Mouse (Mus musculus) kidney, embryonic 15.5 days (tissue): ENCODE results near the gene Kmt5a. TPM values are rescaled to one million over a fixed set of nuclear protein-coding genes. Genes with fewer than 3 reads are reported as not detected.

Experiments used
- ATAC-seq: fragments of 200-750 bp; cut with Nextera tagmentation; replicated peaks from 2 replicates; pipeline ENCODE4 v1.8.0; 2017; ENCODE audit warnings: moderate TSS enrichment; ENCODE audit not compliant: low FRiP score
- H3K27ac ChIP-seq: fragments of 300-500 bp; sonication (generic); 2 replicates; pipeline ENCODE4 v1.5.1; 2015; ENCODE audit warnings: mild to moderate bottlenecking, inconsistent platforms
- H3K27me3 ChIP-seq: fragments of 300-500 bp; sonication (generic); 2 replicates; pipeline ENCODE4 v1.6.1; 2015; ENCODE audit warnings: inconsistent platforms
- H3K36me3 ChIP-seq: fragments of 300-500 bp; sonication (generic); 2 replicates; pipeline ENCODE4 v1.6.1; 2015; ENCODE audit warnings: inconsistent platforms
- H3K4me1 ChIP-seq: fragments of 300-500 bp; sonication (generic); 2 replicates; pipeline ENCODE4 v1.6.1; 2015; ENCODE audit warnings: inconsistent platforms
- H3K4me2 ChIP-seq: fragments of 300-500 bp; sonication (generic); 2 replicates; pipeline ENCODE4 v1.6.1; 2015; ENCODE audit warnings: moderate library complexity, mild to moderate bottlenecking, inconsistent platforms
- H3K4me3 ChIP-seq: fragments of 300-500 bp; sonication (generic); replicated peaks from 2 replicates; pipeline ENCODE4 v1.5.1; 2015; ENCODE audit warnings: mild to moderate bottlenecking, inconsistent platforms
- H3K9ac ChIP-seq: fragments of 300-500 bp; sonication (generic); 2 replicates; pipeline ENCODE4 v1.6.1; 2015; ENCODE audit warnings: mild to moderate bottlenecking, inconsistent platforms
- H3K9me3 ChIP-seq: fragments of 300-500 bp; sonication (generic); replicated peaks from 2 replicates; pipeline ENCODE4 v1.6.1; 2016; ENCODE audit warnings: inconsistent platforms
- WGBS: fragments of 180-500 bp; shearing (Covaris S2); methylation state at CpG from one replicate; pipeline ENCODE4 v1.1.7; 2015; ENCODE audit warnings: mixed read lengths; 5-methylcytosine and 5-hydroxymethylcytosine counted together
- polyA plus RNA-seq: library from polyadenylated mRNA; unstranded; fragments of >200 nt; fragmentation: Nextera tagmentation; extraction: Ambion mirVana; gene quantifications from 2 replicates; pipeline ENCODE4 v1.2.1, GENCODE M21; 2015

Gene Kmt5a
- polyA plus RNA-seq, result 45.5 and 49.9 TPM in 2 replicates

DNA sequence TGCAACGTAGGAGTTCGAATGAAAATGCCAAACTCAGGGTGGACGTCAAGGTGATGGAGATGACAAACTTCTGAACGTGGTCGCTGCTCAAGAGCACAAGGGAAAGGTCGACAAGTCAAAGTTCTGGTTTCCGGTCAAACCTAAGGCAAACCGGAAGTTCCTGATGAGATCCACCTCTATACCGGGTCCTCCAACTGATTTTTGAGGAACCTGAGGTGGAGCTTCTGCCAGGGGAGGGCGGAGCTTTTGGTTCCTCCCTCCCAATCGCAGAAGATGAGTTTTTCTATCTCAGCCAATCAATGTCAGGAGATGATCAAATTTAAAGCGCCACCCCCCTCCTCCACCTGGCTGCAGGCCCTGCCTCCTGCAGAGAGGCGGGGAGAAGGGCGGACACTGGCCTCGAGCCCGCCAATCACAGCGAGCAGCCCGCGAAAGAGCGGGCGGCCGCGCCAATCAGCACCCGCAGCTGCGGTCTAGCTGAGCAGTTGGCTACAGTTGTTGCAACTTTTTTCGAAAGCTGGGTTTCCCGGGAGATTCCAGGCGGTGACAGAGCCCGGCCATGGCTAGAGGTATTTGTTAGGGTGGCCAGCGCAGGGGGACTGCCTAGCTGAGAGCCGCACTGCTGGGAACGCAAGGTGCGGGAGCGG, at the start of gene Kmt5a:
Gene Kmt5a, plus strand, starts transcription at position 484 of the 647 bp plus-strand sequence.
- under 1% methylated on average over 34 of the region's 34 CpGs for WGBS
- H3K9ac ChIP-seq, result peak within 1 kb of the TSS; percentile 79
- H3K27ac ChIP-seq, result peak within 1 kb of the TSS; percentile 98
- H3K9me3 ChIP-seq, result no peaks in the 10 kb centered on the region
- H3K4me1 ChIP-seq, result peaks cover 22% of the 10 kb centered on the region
- peak within 1 kb of the TSS; percentile 97 for H3K4me2 ChIP-seq
- peak; percentile 98 for ATAC-seq
- H3K36me3 ChIP-seq, result no peaks in the 10 kb centered on the region
- no peaks in the 10 kb centered on the region for H3K27me3 ChIP-seq
- H3K4me3 ChIP-seq, result peak within 1 kb of the TSS; percentile 87

- Histone ChIP-seq H3K4me3 (no peak overlapping the region), H3K9ac (no peak overlapping the region), H3K27me3 (no peaks in the 10 kb centered on the region), H3K9me3 (no peaks in the 10 kb centered on the region), H3K4me1 (no peaks in the 10 kb centered on the region), H3K36me3 (peaks cover 93% of the 10 kb centered on the region), H3K4me2 (no peak overlapping the region), H3K27ac (no peak overlapping the region)
- ATAC-seq, result no peak
- WGBS, result 96% methylated on average over 4 of the region's 4 CpGs
Observed at GRCm38 (mm10) chr5:124392412-124392811, 47.3 kb upstream of the Kmt5a start.

DNA sequence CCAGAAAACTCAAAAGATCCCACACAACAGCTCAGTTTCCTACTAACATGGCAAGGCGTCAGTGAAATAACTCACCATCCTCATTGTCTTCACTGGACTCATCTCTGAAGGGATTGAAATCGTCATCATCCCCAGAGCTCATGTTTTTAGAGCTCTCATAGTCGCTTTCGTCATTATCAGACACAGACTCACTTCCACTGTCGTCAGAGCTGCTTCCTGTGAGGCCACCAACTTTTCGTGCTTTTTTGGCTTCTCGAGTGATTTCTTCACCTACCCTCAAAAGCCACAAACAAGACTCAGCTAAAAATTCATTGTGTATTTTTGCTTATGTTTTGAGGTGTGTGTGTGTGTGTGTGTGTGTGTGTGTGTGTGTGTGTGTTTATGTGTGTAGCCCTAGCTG, 46.0 kb upstream of the Kmt5a start:
- no peak for ATAC-seq
- H3K27ac ChIP-seq, result no peak overlapping the region
- no peak overlapping the region for H3K4me2 ChIP-seq
- H3K27me3 ChIP-seq, result no peaks in the 10 kb centered on the region
- WGBS, result 93% methylated on average over 7 of the region's 7 CpGs
- H3K4me1 ChIP-seq, result no peaks in the 10 kb centered on the region
- H3K9ac ChIP-seq, result no peak overlapping the region
- peaks cover 92% of the 10 kb centered on the region for H3K36me3 ChIP-seq
- no peak overlapping the region for H3K4me3 ChIP-seq
- H3K9me3 ChIP-seq, result no peaks in the 10 kb centered on the region

GRCm38 (mm10) chr5:124410808-124411207, 28.9 kb upstream of the Kmt5a start:
- H3K27ac ChIP-seq, result no peak overlapping the region
- no peak overlapping the region for H3K4me2 ChIP-seq
- H3K4me1 ChIP-seq, result no peaks in the 10 kb centered on the region
- WGBS, result 82% methylated on average over 3 of the region's 3 CpGs
- ATAC-seq, result no peak
- H3K9ac ChIP-seq, result no peak overlapping the region
- H3K4me3 ChIP-seq, result no peak overlapping the region
- H3K9me3 ChIP-seq, result no peaks in the 10 kb centered on the region
- H3K36me3 ChIP-seq, result peaks cover 81% of the 10 kb centered on the region
- H3K27me3 ChIP-seq, result no peaks in the 10 kb centered on the region

DNA sequence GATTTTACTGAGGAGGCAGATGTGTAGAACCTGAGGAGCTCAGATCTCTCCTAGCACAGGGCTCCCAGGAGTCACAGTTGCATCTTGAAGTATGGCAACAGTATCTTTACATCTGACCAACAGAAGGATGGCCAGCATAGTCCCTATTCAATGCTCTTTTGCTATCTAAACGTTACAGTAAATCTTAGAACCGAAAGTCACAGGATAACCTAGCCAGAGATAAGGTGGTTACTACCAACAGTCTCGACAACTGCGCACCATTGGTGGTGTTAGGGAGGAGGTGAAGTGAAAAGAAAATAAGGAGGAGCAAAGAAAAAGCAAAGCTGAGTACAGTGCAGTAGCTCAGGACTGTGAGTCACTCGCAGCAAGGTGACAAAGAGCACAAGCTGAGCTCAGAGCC, 27.6 kb upstream of the Kmt5a start:
- Histone ChIP-seq H3K4me3 (no peak overlapping the region), H3K27me3 (no peaks in the 10 kb centered on the region), H3K4me2 (no peak overlapping the region), H3K36me3 (peaks cover 69% of the 10 kb centered on the region), H3K9me3 (no peaks in the 10 kb centered on the region), H3K27ac (no peak overlapping the region), H3K4me1 (no peaks in the 10 kb centered on the region), H3K9ac (no peak overlapping the region)
- no peak for ATAC-seq
- whole genome bisulfite sequencing, result 89% methylated on average over 5 of the region's 5 CpGs

GRCm38 (mm10) chr5:124418903-124419302, 20.8 kb upstream of the Kmt5a start:
- no peak for ATAC-seq

GRCm38 (mm10) chr5:124421786-124422185, 17.9 kb upstream of the Kmt5a start:
- no peak for ATAC-seq
- H3K27ac ChIP-seq, result no peak overlapping the region
- 95% methylated on average over 2 of the region's 2 CpGs for WGBS

More at GRCm38 (mm10) chr5:124418903-124419302, 20.8 kb upstream of the Kmt5a start:
- 0 out of 2 replicates have a peak, but pooled peaks cover 8% of the 10 kb centered on the region for H3K4me1 ChIP-seq
- H3K4me2 ChIP-seq, result no peak overlapping the region
- no peaks in the 10 kb centered on the region for H3K9me3 ChIP-seq
- H3K9ac ChIP-seq, result no peak overlapping the region
- no peak overlapping the region for H3K4me3 ChIP-seq
- H3K27ac ChIP-seq, result no peak overlapping the region
- no peaks in the 10 kb centered on the region for H3K27me3 ChIP-seq
- WGBS, result 94% methylated on average over 2 of the region's 2 CpGs
- peaks cover 36% of the 10 kb centered on the region for H3K36me3 ChIP-seq

DNA sequence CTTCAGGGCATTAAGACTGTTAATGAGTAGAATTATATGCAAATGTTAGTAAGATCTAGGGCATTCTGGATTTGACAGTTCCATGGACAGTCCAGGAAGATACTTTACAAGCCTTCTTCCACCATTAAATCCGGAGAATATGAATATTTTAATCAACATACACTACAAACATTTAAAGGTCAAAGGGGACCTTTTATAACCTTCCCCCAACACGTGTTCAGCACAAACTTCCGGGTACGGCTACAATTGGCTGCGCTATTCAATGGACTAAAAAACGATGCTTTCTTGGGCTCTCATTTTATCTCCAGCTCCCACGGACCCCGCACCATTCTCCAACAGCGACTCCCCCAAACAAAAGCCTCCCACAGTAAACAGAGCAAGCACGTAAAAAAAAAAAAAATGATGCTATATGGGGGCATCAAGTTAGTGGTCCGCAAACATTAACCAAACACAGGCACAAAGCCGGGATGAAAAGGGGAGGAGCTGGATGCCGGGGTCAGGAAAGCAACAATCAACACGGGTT, 15.5 kb upstream of the Kmt5a start:
- H3K27me3 ChIP-seq, result no peaks in the 10 kb centered on the region
- H3K36me3 ChIP-seq, result peaks cover 19% of the 10 kb centered on the region
- 0 out of 2 replicates have a peak, but pooled peaks cover 19% of the 10 kb centered on the region for H3K4me1 ChIP-seq
- H3K4me2 ChIP-seq, result peak overlapping the region; percentile 87
- no peaks in the 10 kb centered on the region for H3K9me3 ChIP-seq
- peak overlapping the region; percentile 99 for H3K4me3 ChIP-seq
- no peak for ATAC-seq
- WGBS, result 1% methylated on average over 14 of the region's 14 CpGs
- peak overlapping the region; percentile 94 for H3K9ac ChIP-seq
- H3K27ac ChIP-seq, result peak overlapping the region; percentile 87

More at GRCm38 (mm10) chr5:124421786-124422185, 17.9 kb upstream of the Kmt5a start:
- H3K36me3 ChIP-seq, result peaks cover 26% of the 10 kb centered on the region
- no peak overlapping the region for H3K4me2 ChIP-seq
- H3K4me1 ChIP-seq, result 0 out of 2 replicates have a peak, but pooled peaks cover 19% of the 10 kb centered on the region
- H3K27me3 ChIP-seq, result no peaks in the 10 kb centered on the region
- H3K9ac ChIP-seq, result no peak overlapping the region
- no peaks in the 10 kb centered on the region for H3K9me3 ChIP-seq
- H3K4me3 ChIP-seq, result no peak overlapping the region

- Histone ChIP-seq H3K9ac (peak overlapping the region; percentile 94), H3K4me1 (0 out of 2 replicates have a peak, but pooled peaks cover 19% of the 10 kb centered on the region), H3K4me3 (peak overlapping the region; percentile 99), H3K4me2 (peak overlapping the region; percentile 87), H3K27me3 (no peaks in the 10 kb centered on the region), H3K27ac (peak overlapping the region; percentile 87), H3K9me3 (no peaks in the 10 kb centered on the region), H3K36me3 (peaks cover 13% of the 10 kb centered on the region)
- peak; percentile 68 for ATAC-seq
- WGBS, result 1% methylated on average over 63 of the region's 63 CpGs
Observed at GRCm38 (mm10) chr5:124424723-124425411, 14.9 kb upstream of the Kmt5a start.

DNA sequence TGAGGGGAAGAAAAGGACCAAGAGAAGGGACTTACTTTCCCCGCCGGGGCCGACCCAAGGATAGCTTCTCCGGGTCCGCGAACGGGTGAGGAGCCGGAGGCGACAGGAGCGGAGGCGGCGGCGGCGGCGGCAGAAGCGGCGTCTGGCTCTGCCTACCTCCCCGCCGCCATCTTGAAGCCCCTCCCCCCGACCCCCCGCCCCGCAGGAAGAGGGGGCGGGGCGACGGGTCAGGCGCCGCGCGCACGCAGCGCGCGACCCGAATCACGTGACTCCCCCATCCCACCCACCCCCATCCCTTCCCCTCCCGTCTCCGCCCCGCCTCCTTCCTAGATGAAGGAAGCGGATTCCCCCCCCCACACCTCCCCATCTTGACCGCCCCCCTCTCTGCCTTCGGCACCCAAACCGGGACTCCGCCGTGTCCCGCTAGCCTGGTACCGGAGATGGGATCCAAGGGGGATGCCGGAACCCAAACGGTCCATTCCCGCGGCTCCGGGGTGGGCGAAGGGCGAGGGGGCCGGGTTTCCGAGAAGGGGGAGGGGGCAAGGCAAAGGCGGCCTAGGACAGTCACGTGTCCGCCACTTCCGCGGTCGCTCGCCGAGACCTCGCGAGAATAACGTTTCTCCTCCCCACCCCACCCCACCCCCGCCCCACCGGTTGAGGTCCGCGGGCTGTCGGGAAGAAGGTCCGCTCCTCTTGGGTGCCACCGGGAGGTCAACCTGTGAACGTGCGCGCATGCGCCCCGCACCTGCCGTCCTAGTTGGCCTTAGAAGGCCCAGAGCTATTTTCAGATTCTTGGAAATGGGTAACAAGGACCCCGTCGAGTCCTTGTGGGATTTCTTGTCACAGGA, 14.1 kb upstream of the Kmt5a start, which contains the start of gene Sbno1:
Gene Sbno1, minus strand, starts transcription at position 590 of the 848 bp plus-strand sequence.
- Histone ChIP-seq H3K27ac (peak within 1 kb of the TSS; percentile 94), H3K9me3 (no peaks in the 10 kb centered on the region), H3K4me3 (peak within 1 kb of the TSS; percentile 99), H3K36me3 (peaks cover 11% of the 10 kb centered on the region; the same call in 1 of the 2 replicates), H3K27me3 (no peaks in the 10 kb centered on the region), H3K4me1 (0 out of 2 replicates have a peak, but pooled peaks cover 19% of the 10 kb centered on the region), H3K9ac (peak within 1 kb of the TSS; percentile 94), H3K4me2 (peak within 1 kb of the TSS; percentile 87)
- peak; percentile 95 for ATAC-seq
- WGBS, result under 1% methylated on average over 64 of the region's 81 CpGs

DNA sequence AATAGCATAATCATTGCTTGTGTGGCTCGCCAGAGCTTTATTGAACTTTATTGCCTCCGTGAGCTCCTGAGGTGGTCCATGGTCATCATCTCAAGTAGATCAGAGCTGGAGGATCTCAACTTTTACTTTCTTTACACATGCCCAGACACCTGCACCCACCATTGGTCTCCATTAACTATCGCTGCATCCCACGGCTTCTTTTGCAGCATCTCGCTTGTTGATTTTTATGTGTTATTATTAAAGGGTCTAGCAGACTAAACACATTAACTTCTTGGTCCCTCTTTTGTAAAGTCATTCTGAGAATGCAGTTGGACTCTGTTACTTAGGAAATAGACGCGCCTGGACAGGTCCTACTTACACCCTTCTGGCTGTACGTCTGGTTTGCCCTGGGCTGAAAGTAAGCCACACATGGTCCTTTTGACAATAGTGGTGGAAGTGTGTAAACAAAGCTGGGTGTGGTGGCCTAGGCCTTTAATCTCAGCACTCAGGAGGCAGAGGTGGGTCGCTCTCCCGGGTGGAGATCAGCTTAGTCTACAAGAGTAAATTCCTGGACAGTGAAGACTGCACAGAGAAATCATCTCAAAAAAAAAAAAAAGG, 13.2 kb upstream of the Kmt5a start:
- 93% methylated on average over 10 of the region's 10 CpGs for WGBS
- 0 out of 2 replicates have a peak overlapping the region, but pooled peaks have one; percentile 35 for H3K9ac ChIP-seq
- H3K4me1 ChIP-seq, result 0 out of 2 replicates have a peak, but pooled peaks cover 19% of the 10 kb centered on the region
- H3K4me2 ChIP-seq, result peak overlapping the region; percentile 87
- H3K4me3 ChIP-seq, result peak overlapping the region; percentile 99
- peaks cover 11% of the 10 kb centered on the region; the same call in 1 of the 2 replicates for H3K36me3 ChIP-seq
- no peaks in the 10 kb centered on the region for H3K27me3 ChIP-seq
- H3K9me3 ChIP-seq, result no peaks in the 10 kb centered on the region
- no peak for ATAC-seq
- peak overlapping the region; percentile 94 for H3K27ac ChIP-seq
